Mouse (Mus musculus) thymus, postnatal 14 days (tissue): Measurements from ENCODE around the gene Gm14408.
"Not testable (repeated sequence)": the region's sequence is repeated elsewhere in the genome, so short reads cannot be mapped to it uniquely, and the experiment has no call there.

ENCODE experiments used
- DNase-seq: peaks from one replicate; pipeline ENCODE4 v3.0.0; 2021

Gm14408 gene

DNA sequence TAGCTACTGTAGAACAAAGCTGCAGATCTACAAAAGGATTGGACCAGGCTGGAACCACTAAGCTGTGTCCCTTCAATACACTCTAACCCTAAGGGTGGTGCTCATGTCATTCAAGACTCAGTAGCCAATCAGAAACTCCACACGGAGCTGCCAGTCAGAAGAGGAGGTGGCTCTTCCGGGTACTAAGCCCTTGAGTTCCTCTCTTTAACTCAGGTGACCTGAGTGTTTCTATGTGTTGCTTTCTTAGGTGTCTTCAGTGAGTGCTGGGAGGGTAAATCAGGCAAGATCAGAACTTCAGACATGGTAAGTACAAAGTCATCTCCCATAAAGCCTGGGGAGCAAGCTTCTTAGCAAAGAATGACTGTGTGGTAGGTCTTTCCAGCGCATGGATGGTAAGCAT, at the start of gene Gm14408:
Gm14408 (plus strand) TSS at position 301 of the 400 bp plus-strand sequence.
- not testable (repeated sequence) for DNase-seq

GRCm38 (mm10) chr2:176798312-176798711, 32.6 kb upstream of the Gm14408 start, which contains the start of gene Gm14295:
Gene Gm14295, plus strand, starts transcription at chr2:176798612.
- not testable (repeated sequence) for DNase-seq

GRCm38 (mm10) chr2:176798785-176799184, 32.2 kb upstream of the Gm14408 start:
- DNase-seq = not testable (repeated sequence)
